In the genomic region with DNA sequence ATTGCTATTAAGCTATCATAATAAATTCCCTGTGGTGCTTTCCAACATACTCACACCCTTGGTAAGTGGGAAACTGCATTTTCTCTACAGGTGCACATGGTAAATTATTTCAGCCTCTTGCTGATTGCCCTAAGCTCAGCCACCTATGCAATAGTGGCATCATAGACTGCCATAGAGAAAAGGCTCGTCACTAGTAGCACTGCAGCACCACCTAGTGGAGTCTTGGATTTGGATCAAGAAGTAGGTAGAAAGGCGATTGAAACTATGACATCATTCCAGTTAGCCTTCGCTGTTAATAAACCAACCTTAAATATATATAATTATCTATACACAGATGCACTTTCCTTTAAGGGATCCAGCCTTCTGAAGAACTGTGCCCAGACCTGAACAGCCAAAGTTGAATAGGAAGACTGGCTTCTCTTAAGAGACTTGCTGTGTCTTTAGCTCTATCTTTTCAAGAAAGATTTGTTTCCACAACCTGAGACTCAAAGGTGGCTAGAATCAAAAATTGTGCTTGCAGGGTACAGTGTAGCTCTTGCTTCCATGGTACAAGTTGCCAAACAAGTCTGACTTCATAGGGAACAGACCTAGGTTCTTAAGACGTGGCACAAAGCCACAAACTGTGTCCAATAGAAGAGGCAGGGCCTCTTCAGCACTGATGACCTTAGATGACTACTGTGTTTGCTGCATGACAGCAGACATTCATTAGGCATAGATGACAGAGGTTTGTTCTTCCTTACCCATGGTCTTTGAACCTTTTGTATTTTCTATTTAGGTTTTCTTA, we compare ENCODE assay signal across 8 mouse cellular contexts. TPM values are rescaled to one million over a fixed set of nuclear protein-coding genes. Genes with fewer than 3 reads are reported as not detected.
DNase-seq lines count a peak whose midpoint lies in the region; ATAC-seq and TF ChIP-seq lines count a peak whose summit lies in the region.

No protein-coding gene starts in this region.

- no peak for TF ChIP-seq POLR2A in cerebellum, adult 2 months (IDR thresholded peaks at IDR 0.05; ENCODE audit: borderline replicate concordance, insufficient read depth, low read length)

- peak; percentile 66 for TF ChIP-seq CTCF in cerebellum, adult 2 months (IDR thresholded peaks at IDR 0.05; ENCODE audit: borderline replicate concordance, insufficient read depth, low read depth, low read length)

- no peaks in the 10 kb centered on the region for H3K4me1 ChIP-seq in kidney, embryonic 15.5 days
- H3K4me1 ChIP-seq in cerebellum, adult 2 months (ENCODE audit: control insufficient read depth, insufficient read depth, low read length) = no peaks in the 10 kb centered on the region

- no peaks in the 10 kb centered on the region for H3K27me3 ChIP-seq in kidney, embryonic 15.5 days
- no peaks in the 10 kb centered on the region for H3K27me3 ChIP-seq in cerebellum, adult 2 months (ENCODE audit: control insufficient read depth, insufficient read depth, low read length)
- H3K27me3 ChIP-seq in splenic B cell, adult 2 months (ENCODE audit: control insufficient read depth, insufficient read depth, low read length, poor library complexity, severe bottlenecking) = no peaks in the 10 kb centered on the region

- DNase-seq in kidney, adult 11 months = peak; percentile 50
- peak; percentile 74 to 76 for DNase-seq in cerebellum, adult 2 months
- peak; percentile 83 for DNase-seq in kidney, adult 9 months
- DNase-seq in liver = peak; percentile 63
- DNase-seq in naive thymus-derived CD4-positive, alpha-beta T cell, adult 2 months (ENCODE audit: low read depth) = peak; percentile 80
- DNase-seq in splenic B cell, adult 2 months (ENCODE audit: low read depth, low spot score) = peak; percentile 81

- peaks cover 16% of the 10 kb centered on the region for H3K36me3 ChIP-seq in kidney, embryonic 15.5 days
- no peaks in the 10 kb centered on the region for H3K36me3 ChIP-seq in splenic B cell, adult 2 months (ENCODE audit: control insufficient read depth, insufficient read depth, low read length, poor library complexity, severe bottlenecking)

- no peak for ATAC-seq in kidney, embryonic 15.5 days (replicated peaks; ENCODE audit: low FRiP score)
- ATAC-seq in frontal cortex, adult (ENCODE audit: low TSS enrichment) = peak; percentile 75

- no peak overlapping the region for H3K4me3 ChIP-seq in kidney, embryonic 15.5 days (replicated peaks)
- H3K4me3 ChIP-seq in cerebellum, adult 2 months (replicated peaks; ENCODE audit: insufficient read depth, low read depth, low read length) = no peak overlapping the region

- no peaks in the 10 kb centered on the region for H3K9me3 ChIP-seq in kidney, embryonic 15.5 days (replicated peaks)

- WGBS in kidney, embryonic 15.5 days = 35% methylated on average over 4 of the region's 4 CpGs
- 25% methylated on average over 4 of the region's 4 CpGs for WGBS in cerebellum, adult 2 months

- no peak overlapping the region for H3K9ac ChIP-seq in kidney, embryonic 15.5 days

- H3K27ac ChIP-seq in kidney, embryonic 15.5 days = no peak overlapping the region
- no peak overlapping the region for H3K27ac ChIP-seq in cerebellum, adult 2 months (ENCODE audit: insufficient read depth, low read length)

- H3K4me2 ChIP-seq in kidney, embryonic 15.5 days = no peak overlapping the region

RNA-seq across cellular contexts. Expression of gene Cyb561, which starts 41.4 kb away (rescaled TPM):
- polyA plus RNA-seq in kidney, embryonic 15.5 days (2015; fragmentation: Nextera tagmentation; extraction: Ambion mirVana) = 28.9 and 39.8 TPM in 2 replicates
- polyA plus RNA-seq in cerebellum, adult 2 months (2012; rRNA removed) = 35.5 and 37.0 TPM in 2 replicates

RNA-seq across cellular contexts. Expression of gene Ace, which starts 56.0 kb away (rescaled TPM):
- polyA plus RNA-seq in kidney, embryonic 15.5 days (2015; fragmentation: Nextera tagmentation; extraction: Ambion mirVana) = 9.8 and 11.1 TPM in 2 replicates
- polyA plus RNA-seq in cerebellum, adult 2 months (2012; rRNA removed) = 13.6 and 19.7 TPM in 2 replicates
